Mouse (Mus musculus) neural tube, embryonic 10.5 days (tissue): ENCODE measurements around the gene Myd88.
A peak's percentile ranks its signal among the peaks of the same experiment; 100 is the strongest.

Source experiments
- DNase-seq: peaks from one replicate; pipeline ENCODE4 v3.0.0-alpha.2; 2017; ENCODE audit warnings: low spot score; ENCODE audit errors: extremely low spot score

Myd88 gene

GRCm38 (mm10) chr9:119340909-119341816 is at the start of gene Myd88:
Gene Myd88 (minus strand): TSS chr9:119341411.
- peak; percentile 88 for DNase-seq

DNA sequence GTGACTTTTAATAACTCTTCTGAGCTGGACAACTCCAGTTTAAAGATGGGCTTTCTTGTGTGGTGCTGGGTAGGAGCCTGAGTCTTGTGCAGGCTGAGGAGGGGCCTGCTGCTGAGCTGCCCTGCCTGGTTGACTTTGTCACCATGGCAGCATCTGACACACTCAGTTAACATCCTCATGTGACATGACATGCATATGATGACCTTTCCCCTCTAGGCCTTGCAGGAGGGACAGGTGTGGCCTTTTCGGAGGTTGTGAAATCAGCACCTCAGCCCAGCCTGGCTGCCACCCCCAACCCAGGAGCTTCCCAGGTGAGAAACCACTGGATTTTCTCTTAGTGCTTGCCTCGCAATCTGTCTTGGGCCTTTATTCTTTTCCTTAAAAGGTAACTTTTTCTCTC is 49.0 kb upstream of the Myd88 start:
- DNase-seq: no peak

DNA sequence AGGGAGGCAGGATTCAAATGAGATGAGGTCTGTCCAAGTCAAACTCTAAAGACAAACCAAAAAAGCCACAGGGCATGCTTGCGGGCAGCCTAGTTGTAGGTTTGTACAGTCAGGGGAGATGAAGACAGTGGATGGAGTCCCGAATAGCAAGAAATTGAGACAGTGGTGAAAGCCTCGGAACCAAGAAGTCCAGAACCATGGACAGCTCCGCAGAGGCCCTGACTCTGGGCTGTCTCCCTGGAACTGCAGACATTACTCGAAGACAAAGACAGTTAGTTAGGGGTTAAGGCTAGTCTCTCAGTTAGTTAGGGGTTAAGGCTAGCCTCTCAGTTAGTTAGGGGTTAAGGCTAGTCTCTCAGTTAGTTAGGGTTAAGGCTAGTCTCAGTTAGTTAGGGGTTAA is 47.7 kb upstream of the Myd88 start:
- peak; percentile 33 for DNase-seq

DNA sequence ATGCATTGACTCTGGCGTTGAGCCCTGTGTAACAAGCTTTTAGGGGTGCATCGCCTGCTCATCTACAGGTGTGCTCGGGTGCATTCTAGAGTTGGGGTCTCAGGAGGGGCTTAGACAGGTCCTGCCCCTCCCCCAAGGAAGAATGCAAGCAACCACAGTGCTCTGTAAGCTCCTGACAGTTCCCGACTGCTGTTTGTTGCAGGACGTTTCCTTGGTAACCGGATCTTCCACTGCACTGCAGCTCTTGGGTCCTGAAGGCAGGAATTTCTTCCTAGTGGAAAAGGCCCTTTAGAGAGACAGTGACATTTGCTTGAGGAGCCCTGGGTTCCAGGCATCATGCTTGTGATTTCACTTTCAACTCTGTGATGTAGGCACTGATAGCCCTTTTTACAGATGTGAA is 41.4 kb upstream of the Myd88 start:
- no peak for DNase-seq

DNA sequence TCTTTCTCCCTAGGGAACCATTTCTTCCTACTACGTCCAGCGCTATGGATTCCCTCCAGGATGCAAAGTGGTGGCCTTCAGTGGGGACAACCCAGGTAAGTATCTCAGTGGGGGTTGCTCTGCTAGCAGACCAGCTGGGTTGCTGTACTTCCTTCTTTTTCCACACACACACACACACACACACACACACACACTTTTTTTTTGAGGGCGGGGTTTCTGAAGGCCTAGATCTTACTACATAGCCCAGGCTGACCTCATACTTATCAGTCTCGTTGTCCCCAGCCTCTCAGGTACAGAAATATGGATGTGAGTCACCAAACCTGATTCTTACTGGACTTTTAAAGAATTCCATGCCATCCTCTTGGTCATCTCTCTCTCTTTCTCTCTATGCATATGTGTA is 37.0 kb upstream of the Myd88 start:
- no peak for DNase-seq

GRCm38 (mm10) chr9:119375556-119375955 is 34.3 kb upstream of the Myd88 start:
- no peak for DNase-seq

DNA sequence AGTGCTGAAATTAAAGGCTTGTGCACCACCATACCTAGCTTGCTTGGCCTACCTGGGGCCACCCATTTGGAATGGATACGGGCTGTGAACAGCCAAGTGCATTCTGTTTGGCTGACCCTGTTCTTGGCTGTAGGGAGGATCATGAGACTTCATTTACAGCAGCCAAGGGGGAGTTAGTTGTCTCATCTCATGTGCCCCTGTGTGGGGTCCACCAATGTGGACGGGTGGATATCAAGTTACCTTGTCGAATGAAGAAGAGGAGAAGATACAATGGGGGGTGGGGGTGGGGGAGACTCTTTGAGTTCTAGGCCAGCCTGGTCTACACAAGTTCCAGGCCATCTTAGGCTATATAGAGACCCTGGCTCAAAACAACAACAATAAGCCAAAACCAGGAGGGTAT is 33.8 kb upstream of the Myd88 start:
- no peak for DNase-seq

GRCm38 (mm10) chr9:119371251-119371650 is 30.0 kb upstream of the Myd88 start:
- DNase-seq: peak; percentile 35

DNA sequence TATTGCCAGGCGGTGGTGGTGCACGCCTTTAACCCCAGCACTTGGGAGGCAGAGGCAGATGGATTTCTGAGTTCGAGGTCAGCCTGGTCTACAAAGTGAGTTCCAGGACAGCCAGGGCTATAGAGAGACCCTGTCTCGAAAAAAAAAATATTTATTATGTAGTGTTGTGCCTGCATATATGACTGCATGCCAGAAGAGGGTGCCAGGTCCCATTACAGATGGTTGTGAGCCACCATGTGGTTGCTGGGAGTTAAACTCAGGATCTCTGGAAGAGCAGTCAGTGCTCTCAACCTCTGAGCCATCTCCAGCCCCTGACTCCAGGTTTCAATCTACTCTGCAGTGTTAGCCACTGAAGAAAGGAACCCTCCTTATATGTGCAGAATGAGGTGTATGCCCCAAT is 29.6 kb upstream of the Myd88 start:
- peak; percentile 18 for DNase-seq

DNA sequence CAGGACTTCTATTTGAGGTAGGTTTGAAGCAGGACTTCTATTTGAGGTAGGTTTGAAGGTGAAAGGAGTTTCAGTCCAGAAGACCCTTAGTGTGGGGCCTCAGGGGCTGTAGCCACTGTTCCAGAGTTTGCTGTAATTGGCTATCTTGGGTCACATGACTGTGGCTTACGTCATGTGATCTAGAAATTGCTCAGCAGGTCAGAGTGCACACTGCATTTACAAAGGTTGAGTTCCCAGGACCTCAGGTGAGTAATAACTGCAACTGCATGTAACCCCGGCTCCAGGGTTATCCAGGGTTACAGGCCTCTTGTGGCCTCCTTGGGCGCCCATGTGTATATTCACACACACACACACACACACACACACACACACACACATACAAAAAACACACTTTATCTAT is 27.2 kb upstream of the Myd88 start:
- DNase-seq: no peak

- DNase-seq: no peak
Observed at GRCm38 (mm10) chr9:119365284-119365683, 24.1 kb upstream of the Myd88 start, which contains the start of gene Slc22a14. Gene Slc22a14 (minus strand): TSS chr9:119365553.

DNA sequence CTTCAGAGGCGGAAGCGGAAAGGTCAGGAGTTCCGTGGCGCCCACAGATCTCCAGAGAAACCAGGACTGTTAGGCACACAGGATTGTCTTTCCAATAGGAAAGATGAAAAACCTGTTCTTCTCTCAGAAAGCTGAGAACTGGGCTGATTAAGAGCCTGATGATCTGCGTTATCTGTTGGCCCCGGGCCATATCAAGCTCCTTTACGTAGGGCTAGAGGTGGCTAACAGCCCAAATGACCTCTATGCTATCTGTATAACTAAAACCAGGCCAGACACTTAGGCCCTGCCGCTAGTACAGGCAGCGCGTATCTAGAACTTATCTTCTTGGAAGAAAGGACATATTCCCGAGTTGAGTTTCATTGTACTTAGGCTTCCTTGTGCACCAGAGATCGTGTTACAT is 22.0 kb upstream of the Myd88 start:
- no peak for DNase-seq

DNA sequence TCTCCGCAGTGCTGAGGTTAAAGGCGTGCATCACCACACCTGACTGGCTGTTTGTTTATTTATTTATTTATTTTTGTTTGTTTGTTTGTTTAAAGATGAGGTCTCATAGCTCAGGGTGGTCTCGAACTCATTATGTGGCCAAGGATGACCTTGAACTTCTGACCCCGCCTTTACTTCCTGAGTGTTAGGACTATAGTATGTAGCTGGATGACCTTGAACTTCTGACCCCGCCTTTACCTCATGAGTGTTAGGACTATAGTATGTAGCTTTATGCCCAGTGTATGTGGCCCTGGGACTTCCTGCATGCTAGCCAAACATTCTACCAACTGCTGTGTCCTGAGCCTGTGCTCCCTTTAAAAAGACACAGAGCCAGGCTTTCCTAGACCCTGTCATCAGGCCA is 20.2 kb upstream of the Myd88 start:
- DNase-seq: no peak

DNA sequence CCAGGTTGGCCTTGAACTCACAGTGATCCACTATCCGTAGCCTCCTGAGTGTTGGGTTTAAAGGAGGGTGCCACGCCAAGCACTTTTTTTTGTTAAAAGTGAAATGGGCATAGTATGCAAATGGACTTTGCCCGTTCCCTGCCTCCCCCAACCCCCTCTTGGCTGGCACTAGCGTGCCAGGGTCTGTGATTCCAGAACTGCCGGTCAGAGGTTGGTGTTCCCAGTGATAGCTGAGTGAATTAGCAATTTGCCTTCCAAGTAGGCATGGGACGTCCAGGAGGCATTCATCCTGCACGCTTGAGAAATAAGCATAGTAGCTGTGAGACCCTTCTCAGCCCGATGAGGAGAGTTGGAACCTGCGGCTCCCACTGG is 16.8 kb upstream of the Myd88 start:
- DNase-seq: no peak

DNA sequence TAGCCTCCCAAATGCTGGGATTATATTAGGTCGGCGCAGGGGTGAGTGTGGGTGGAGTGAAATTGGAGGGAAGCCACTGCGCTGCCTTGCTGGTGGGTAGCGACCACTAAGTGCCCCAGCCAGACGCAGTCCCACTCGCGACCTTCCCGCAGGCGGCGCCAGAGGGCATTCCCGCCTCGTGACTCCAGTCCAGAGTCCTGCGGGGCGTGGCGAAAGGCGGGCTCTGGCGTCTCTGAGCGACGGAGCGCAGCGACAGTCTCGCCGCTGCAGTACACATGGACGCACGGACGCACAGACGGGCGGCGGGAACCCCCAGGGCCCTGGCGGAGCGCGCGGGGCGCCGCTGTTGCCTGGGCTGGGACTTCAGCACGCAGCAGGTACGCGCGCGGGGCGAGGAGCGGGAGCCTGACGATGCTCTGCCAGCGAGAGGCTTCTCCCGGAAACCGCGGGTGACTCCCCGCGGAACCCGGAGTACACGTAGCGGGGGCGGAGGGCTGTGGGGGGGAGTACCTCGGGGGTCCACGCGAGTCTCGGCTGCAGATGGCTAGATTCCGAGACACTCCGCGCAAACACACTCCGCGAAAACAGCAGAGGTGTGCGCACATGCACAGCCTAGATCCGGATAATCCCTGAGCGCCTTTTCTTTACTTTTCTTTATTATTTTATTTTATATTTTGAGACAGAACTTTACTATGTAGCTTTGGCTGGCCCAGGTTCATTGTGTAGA is 16.3 kb upstream of the Myd88 start, which contains the start of gene Xylb:
Gene Xylb (plus strand): TSS at position 51 of the 727 bp plus-strand sequence.
- DNase-seq: peak; percentile 91

DNA sequence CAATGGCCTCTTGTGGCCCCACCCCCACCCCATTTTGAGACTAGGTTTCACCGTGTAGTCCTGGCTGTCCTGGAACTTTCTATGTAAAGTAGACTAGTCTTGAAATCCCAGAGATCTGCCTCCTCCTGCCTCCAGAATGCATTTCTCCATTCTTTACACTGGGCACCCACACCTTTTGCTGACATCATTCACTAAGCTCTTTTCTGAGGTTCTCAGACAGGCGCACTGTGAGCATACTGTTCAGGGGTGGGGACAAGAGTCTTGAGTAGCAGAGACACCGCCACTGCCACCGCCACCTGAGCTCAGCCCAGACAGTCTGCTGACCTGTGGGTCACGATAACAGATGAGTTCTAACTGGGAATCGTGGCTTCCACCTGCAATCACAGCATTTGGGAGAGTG is 14.7 kb upstream of the Myd88 start:
- no peak for DNase-seq

DNA sequence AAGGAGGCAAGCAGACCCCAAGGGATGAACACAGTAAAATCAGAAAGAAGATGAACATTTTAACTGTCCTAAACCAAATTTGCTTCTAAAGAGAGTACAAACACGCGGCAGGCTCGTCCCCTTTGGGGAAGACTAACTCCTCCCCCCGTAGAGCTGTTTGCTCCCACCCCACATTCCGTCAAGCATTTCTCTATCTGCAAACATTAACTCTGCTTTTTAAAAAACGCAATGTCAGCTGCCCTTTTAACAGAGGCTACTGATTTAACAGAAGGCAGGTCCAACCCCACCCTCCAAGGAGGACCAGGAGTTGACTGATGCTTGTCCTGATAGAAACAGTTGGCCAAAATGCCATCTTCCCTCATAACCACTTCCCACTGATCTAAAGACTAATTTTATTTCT is 12.7 kb upstream of the Myd88 start:
- DNase-seq: no peak

GRCm38 (mm10) chr9:119352060-119352459 is 10.8 kb upstream of the Myd88 start:
- peak; percentile 76 for DNase-seq

DNA sequence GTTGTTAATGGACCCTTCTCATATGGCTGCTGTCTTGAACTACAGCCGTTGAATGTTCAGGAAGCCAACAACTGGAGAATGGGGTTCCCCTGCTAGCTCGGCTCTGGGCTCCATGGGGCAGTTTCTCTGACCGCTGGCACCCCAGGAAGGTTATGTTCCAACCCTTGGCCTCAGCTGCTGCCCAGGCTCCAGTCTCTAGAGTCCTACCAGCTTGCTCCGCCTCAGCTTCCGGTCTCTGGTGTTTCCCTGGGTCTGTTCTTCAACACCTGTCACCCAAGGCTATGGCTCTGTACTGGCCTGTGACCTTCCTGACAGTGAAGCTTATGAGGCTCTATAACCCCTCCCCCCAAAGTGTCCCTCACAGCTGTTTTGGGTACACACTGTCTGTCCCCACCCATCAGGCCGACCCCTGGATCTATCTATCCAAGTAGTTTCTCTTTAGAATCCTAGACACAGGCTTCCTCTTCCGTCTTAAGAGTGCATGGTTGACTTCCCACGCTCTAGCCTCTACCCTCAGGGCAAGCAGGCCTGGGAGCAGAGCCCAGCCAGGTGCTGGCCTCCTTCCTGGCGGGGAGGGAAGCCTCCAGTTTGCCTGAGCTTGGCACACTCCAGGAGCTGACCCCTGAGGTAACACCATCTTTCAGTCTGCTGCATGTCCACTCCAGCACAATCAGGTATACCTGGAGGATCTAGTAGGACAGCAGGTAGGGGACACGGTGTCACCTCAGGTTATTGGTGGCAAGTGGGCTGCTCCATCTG is 9.9 kb upstream of the Myd88 start:
- no peak for DNase-seq

DNA sequence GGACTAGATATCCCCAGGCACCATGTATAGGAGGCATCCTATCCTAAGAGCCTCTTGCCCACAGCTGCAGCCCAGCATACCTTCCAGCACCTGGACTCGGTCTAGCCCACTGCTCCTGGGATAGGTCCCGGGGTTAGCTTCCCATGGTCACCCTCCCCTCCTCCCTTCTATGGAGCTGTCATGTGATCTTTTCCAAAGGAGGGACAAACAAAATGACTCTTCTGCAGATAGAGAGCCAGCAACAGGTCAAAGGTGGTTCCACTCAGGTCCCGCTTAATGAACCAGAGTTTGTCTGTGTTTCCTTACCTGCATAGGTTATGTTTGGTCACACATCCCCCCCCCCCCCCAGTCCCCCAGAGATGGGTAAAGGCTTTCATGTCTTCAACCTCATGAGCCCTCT is 9.3 kb upstream of the Myd88 start:
- DNase-seq: no peak

GRCm38 (mm10) chr9:119346376-119346775 is 5.2 kb upstream of the Myd88 start:
- DNase-seq: no peak

- DNase-seq: no peak
Observed at GRCm38 (mm10) chr9:119342728-119343127, 1.5 kb upstream of the Myd88 start.
